Mouse (Mus musculus) lung, embryonic 16.5 days (tissue): ENCODE data around the gene Proz. TPM values are rescaled to one million over a fixed set of nuclear protein-coding genes. Genes with fewer than 3 reads are reported as not detected.

Experiments
- ATAC-seq: fragments of 200-750 bp; cut with Nextera tagmentation; 2 replicates; pipeline ENCODE4 v1.8.0; 2017; ENCODE audit warnings: low read depth, mild to moderate bottlenecking, moderate library complexity
- H3K27ac ChIP-seq: fragments of 300-500 bp; sonication (generic); 2 replicates; pipeline ENCODE4 v1.5.1; 2014; ENCODE audit warnings: mild to moderate bottlenecking, control low read depth, low read length
- H3K27me3 ChIP-seq: fragments of 300-500 bp; sonication (generic); 2 replicates; pipeline ENCODE4 v1.6.1; 2014; ENCODE audit warnings: low read depth, low read length, mixed read lengths; ENCODE audit not compliant: control insufficient read depth, insufficient read depth
- H3K36me3 ChIP-seq: fragments of 300-500 bp; sonication (generic); 2 replicates; pipeline ENCODE4 v1.6.1; 2014; ENCODE audit warnings: low read length; ENCODE audit not compliant: control insufficient read depth, insufficient read depth
- H3K4me1 ChIP-seq: fragments of 300-500 bp; sonication (generic); replicated peaks from 2 replicates; pipeline ENCODE4 v1.6.1; 2014; ENCODE audit warnings: low read length, mixed read lengths; ENCODE audit not compliant: control insufficient read depth, insufficient read depth
- H3K4me2 ChIP-seq: fragments of 300-500 bp; sonication (generic); 2 replicates; pipeline ENCODE4 v1.6.1; 2014; ENCODE audit warnings: low read depth, low read length, control low read depth
- H3K4me3 ChIP-seq: fragments of 300-500 bp; sonication (generic); 2 replicates; pipeline ENCODE4 v1.5.1; 2014; ENCODE audit warnings: mild to moderate bottlenecking, low read length, control low read depth
- H3K9ac ChIP-seq: fragments of 300-500 bp; sonication (generic); 2 replicates; pipeline ENCODE4 v1.6.1; 2014; ENCODE audit warnings: low read length, control low read depth
- H3K9me3 ChIP-seq: fragments of 300-500 bp; sonication (generic); 2 replicates; pipeline ENCODE4 v1.6.1; 2016; ENCODE audit warnings: low read length; ENCODE audit not compliant: control insufficient read depth
- WGBS: fragments of 180-500 bp; shearing (Covaris S2); extraction: QIAGEN DNeasy Blood & Tissue Kit; methylation state at CpG from one replicate; pipeline ENCODE4 v1.1.7; 2014; 5-methylcytosine and 5-hydroxymethylcytosine counted together
- polyA plus RNA-seq: library from polyadenylated mRNA; unstranded; fragments of >200 nt; fragmentation: Nextera tagmentation; extraction: Ambion mirVana; gene quantifications from 2 replicates; pipeline ENCODE4 v1.2.1, GENCODE M21; 2015

Gene Proz
- polyA plus RNA-seq: 0.33 and 1.2 TPM in 2 replicates

- no peaks in the 10 kb centered on the region for H3K36me3 ChIP-seq
- ATAC-seq: no peak
- H3K4me2 ChIP-seq: no peak within 1 kb of the TSS
- H3K27ac ChIP-seq: no peak within 1 kb of the TSS
- 0 out of 2 replicates have a peak, but pooled peaks cover 2% of the 10 kb centered on the region for H3K4me1 ChIP-seq
- H3K4me3 ChIP-seq: no peak within 1 kb of the TSS
- WGBS: 73% methylated on average over 17 of the region's 17 CpGs
- H3K9ac ChIP-seq: no peak within 1 kb of the TSS
- H3K27me3 ChIP-seq: no peaks in the 10 kb centered on the region
- no peaks in the 10 kb centered on the region for H3K9me3 ChIP-seq
These were observed at the start of gene Proz for GRCm38 (mm10) chr8:13060441-13061150. Gene Proz, plus strand, starts transcription at chr8:13060914.

- no peaks in the 10 kb centered on the region for H3K9me3 ChIP-seq
- H3K4me1 ChIP-seq: no peaks in the 10 kb centered on the region
- no peak for ATAC-seq
- H3K36me3 ChIP-seq: no peaks in the 10 kb centered on the region
- H3K4me3 ChIP-seq: no peak overlapping the region
- H3K9ac ChIP-seq: no peak overlapping the region
- H3K27me3 ChIP-seq: no peaks in the 10 kb centered on the region
- H3K27ac ChIP-seq: no peak overlapping the region
- H3K4me2 ChIP-seq: no peak overlapping the region
- 47% methylated on average over 4 of the region's 4 CpGs for WGBS
These were observed 41.2 kb upstream of the Proz start for GRCm38 (mm10) chr8:13019560-13019959.

GRCm38 (mm10) chr8:13021830-13022229 is 38.9 kb upstream of the Proz start:
- Histone ChIP-seq H3K27ac (no peak overlapping the region), H3K4me3 (no peak overlapping the region), H3K9ac (no peak overlapping the region), H3K4me2 (no peak overlapping the region), H3K4me1 (no peaks in the 10 kb centered on the region), H3K27me3 (no peaks in the 10 kb centered on the region), H3K36me3 (no peaks in the 10 kb centered on the region), H3K9me3 (no peaks in the 10 kb centered on the region)
- ATAC-seq: no peak
- 93% methylated on average over 8 of the region's 8 CpGs for WGBS

GRCm38 (mm10) chr8:13025487-13026224 is 35.1 kb upstream of the Proz start, which contains the start of gene F7:
Gene F7, plus strand, starts transcription at chr8:13026034.
- WGBS: 44% methylated on average over 10 of the region's 10 CpGs
- H3K9ac ChIP-seq: no peak within 1 kb of the TSS
- H3K4me3 ChIP-seq: no peak within 1 kb of the TSS
- no peaks in the 10 kb centered on the region for H3K4me1 ChIP-seq
- ATAC-seq: 0 out of 2 replicates have a peak, but pooled peaks have one; percentile 43
- H3K27me3 ChIP-seq: no peaks in the 10 kb centered on the region
- no peak within 1 kb of the TSS for H3K27ac ChIP-seq
- H3K36me3 ChIP-seq: no peaks in the 10 kb centered on the region
- H3K4me2 ChIP-seq: no peak within 1 kb of the TSS
- H3K9me3 ChIP-seq: no peaks in the 10 kb centered on the region

- H3K27ac ChIP-seq: no peak overlapping the region
- H3K9ac ChIP-seq: no peak overlapping the region
- H3K4me3 ChIP-seq: no peak overlapping the region
- no peaks in the 10 kb centered on the region for H3K27me3 ChIP-seq
- WGBS: 81% methylated on average over 5 of the region's 5 CpGs
- H3K9me3 ChIP-seq: no peaks in the 10 kb centered on the region
- no peaks in the 10 kb centered on the region for H3K4me1 ChIP-seq
- H3K36me3 ChIP-seq: no peaks in the 10 kb centered on the region
- H3K4me2 ChIP-seq: no peak overlapping the region
- ATAC-seq: no peak
These were observed 33.1 kb upstream of the Proz start for GRCm38 (mm10) chr8:13027615-13028014.

GRCm38 (mm10) chr8:13028482-13028881 is 32.2 kb upstream of the Proz start:
- 0 out of 2 replicates have a peak, but pooled peaks have one; percentile 17 for ATAC-seq
- no peak overlapping the region for H3K9ac ChIP-seq
- no peaks in the 10 kb centered on the region for H3K4me1 ChIP-seq
- H3K27me3 ChIP-seq: no peaks in the 10 kb centered on the region
- H3K4me2 ChIP-seq: no peak overlapping the region
- no peaks in the 10 kb centered on the region for H3K9me3 ChIP-seq
- 44% methylated on average over 5 of the region's 5 CpGs for WGBS
- no peak overlapping the region for H3K4me3 ChIP-seq
- no peaks in the 10 kb centered on the region for H3K36me3 ChIP-seq
- no peak overlapping the region for H3K27ac ChIP-seq

- H3K9ac ChIP-seq: no peak overlapping the region
- WGBS: 73% methylated on average over 10 of the region's 10 CpGs
- no peak overlapping the region for H3K27ac ChIP-seq
- ATAC-seq: no peak
- no peaks in the 10 kb centered on the region for H3K4me1 ChIP-seq
- H3K27me3 ChIP-seq: no peaks in the 10 kb centered on the region
- H3K4me2 ChIP-seq: no peak overlapping the region
- no peaks in the 10 kb centered on the region for H3K36me3 ChIP-seq
- H3K4me3 ChIP-seq: no peak overlapping the region
- no peaks in the 10 kb centered on the region for H3K9me3 ChIP-seq
These were observed 24.3 kb upstream of the Proz start for GRCm38 (mm10) chr8:13036346-13036812.

GRCm38 (mm10) chr8:13037015-13037414 is 23.7 kb upstream of the Proz start, which contains the start of gene F10:
Gene F10, plus strand, starts transcription at chr8:13037308.
- Histone ChIP-seq H3K4me2 (no peak within 1 kb of the TSS), H3K9ac (no peak within 1 kb of the TSS), H3K9me3 (no peaks in the 10 kb centered on the region), H3K4me3 (no peak within 1 kb of the TSS), H3K4me1 (no peaks in the 10 kb centered on the region), H3K27ac (no peak within 1 kb of the TSS), H3K27me3 (no peaks in the 10 kb centered on the region), H3K36me3 (no peaks in the 10 kb centered on the region)
- 66% methylated on average over 7 of the region's 7 CpGs for WGBS
- no peak for ATAC-seq

- H3K4me1 ChIP-seq: no peaks in the 10 kb centered on the region
- H3K4me3 ChIP-seq: no peak overlapping the region
- no peak overlapping the region for H3K27ac ChIP-seq
- no peaks in the 10 kb centered on the region for H3K9me3 ChIP-seq
- no peak overlapping the region for H3K9ac ChIP-seq
- WGBS: 32% methylated on average over 5 of the region's 5 CpGs
- no peaks in the 10 kb centered on the region for H3K27me3 ChIP-seq
- no peaks in the 10 kb centered on the region for H3K36me3 ChIP-seq
- H3K4me2 ChIP-seq: no peak overlapping the region
- ATAC-seq: 0 out of 2 replicates have a peak, but pooled peaks have one; percentile 26
These were observed 23.1 kb upstream of the Proz start for GRCm38 (mm10) chr8:13037569-13037968.
